Mouse (Mus musculus) forebrain, embryonic 14.5 days (tissue): ENCODE data around the gene Dmpk. TPM values are rescaled to one million over a fixed set of nuclear protein-coding genes. Genes with fewer than 3 reads are reported as not detected.

Experiments used
- ATAC-seq: fragments of 200-750 bp; cut with Nextera tagmentation; 2 replicates; pipeline ENCODE4 v1.8.0; 2017; ENCODE audit warnings: mild to moderate bottlenecking, moderate library complexity
- DNase-seq: peaks from one replicate; pipeline ENCODE4 v3.0.0-alpha.2; 2015; ENCODE audit warnings: low spot score
- H3K27ac ChIP-seq: fragments of 300-500 bp; sonication (generic); 2 replicates; pipeline ENCODE4 v1.5.1; 2014; ENCODE audit warnings: low read depth, mild to moderate bottlenecking, control low read depth, low read length, moderate library complexity
- H3K27me3 ChIP-seq: fragments of 300-500 bp; sonication (generic); replicated peaks from 2 replicates; pipeline ENCODE4 v1.6.1; 2014; ENCODE audit warnings: low read length, control low read depth, mixed read lengths; ENCODE audit not compliant: control insufficient read depth, insufficient read depth
- H3K36me3 ChIP-seq: fragments of 300-500 bp; sonication (generic); 2 replicates; pipeline ENCODE4 v1.6.1; 2014; ENCODE audit warnings: low read length, control low read depth; ENCODE audit not compliant: control insufficient read depth, insufficient read depth
- H3K4me1 ChIP-seq: fragments of 300-500 bp; sonication (generic); 2 replicates; pipeline ENCODE4 v1.6.1; 2014; ENCODE audit warnings: antibody characterized with exemption, low read length, control low read depth; ENCODE audit not compliant: control insufficient read depth, insufficient read depth
- H3K4me2 ChIP-seq: fragments of 300-500 bp; sonication (generic); 2 replicates; pipeline ENCODE4 v1.6.1; 2014; ENCODE audit warnings: mild to moderate bottlenecking, control low read depth, low read length
- H3K4me3 ChIP-seq: fragments of 300-500 bp; sonication (generic); 2 replicates; pipeline ENCODE4 v1.5.1; 2014; ENCODE audit warnings: low read depth, low read length, control low read depth
- H3K9ac ChIP-seq: fragments of 300-500 bp; sonication (generic); 2 replicates; pipeline ENCODE4 v1.6.1; 2014; ENCODE audit warnings: mild to moderate bottlenecking, low read length, control low read depth, moderate library complexity
- H3K9me3 ChIP-seq: fragments of 300-500 bp; sonication (generic); replicated peaks from 2 replicates; pipeline ENCODE4 v1.6.1; 2016; ENCODE audit warnings: low read length, control low read depth, mixed read lengths; ENCODE audit not compliant: control insufficient read depth
- WGBS: fragments of 180-500 bp; shearing (Covaris S2); extraction: QIAGEN DNeasy Blood & Tissue Kit; methylation state at CpG from one replicate; pipeline ENCODE4 v1.1.7; 2014; 5-methylcytosine and 5-hydroxymethylcytosine counted together
- polyA plus RNA-seq: library from polyadenylated mRNA; unstranded; fragments of >200 nt; fragmentation: Nextera tagmentation; extraction: Ambion mirVana; gene quantifications from 2 replicates; pipeline ENCODE4 v1.2.1, GENCODE M21; 2014

The Dmpk gene
- polyA plus RNA-seq, 1 experiment from 2014 or later = 4.4 TPM

- Histone ChIP-seq H3K4me2 (peak within 1 kb of the TSS; percentile 47), H3K27ac (peak within 1 kb of the TSS; percentile 14; the same call in 1 of the 2 replicates), H3K9ac (peak within 1 kb of the TSS; percentile 37), H3K27me3 (no peaks in the 10 kb centered on the region), H3K4me3 (peak within 1 kb of the TSS; percentile 11; the same call in 1 of the 2 replicates), H3K4me1 (no peaks in the 10 kb centered on the region), H3K36me3 (peaks cover 31% of the 10 kb centered on the region), H3K9me3 (no peaks in the 10 kb centered on the region)
- 27% methylated on average over 33 of the region's 33 CpGs for WGBS
- peak; percentile 72 for DNase-seq
- peak; percentile 74 for ATAC-seq
These were observed 29.4 kb upstream of the Dmpk start, which contains the start of gene Rsph6a for GRCm38 (mm10) chr7:19054047-19054776. Rsph6a (plus strand) TSS chr7:19054690.

GRCm38 (mm10) chr7:19054777-19055076 lies 28.9 kb upstream of the Dmpk start:
- 74% methylated on average over 9 of the region's 9 CpGs for WGBS
- no peaks in the 10 kb centered on the region for H3K4me1 ChIP-seq
- no peak overlapping the region for H3K27ac ChIP-seq
- H3K27me3 ChIP-seq = no peaks in the 10 kb centered on the region
- ATAC-seq (peak; percentile 43), DNase-seq (no peak)
- peaks cover 26% of the 10 kb centered on the region for H3K36me3 ChIP-seq
- peak overlapping the region; percentile 47 for H3K4me2 ChIP-seq
- H3K4me3 ChIP-seq = 0 out of 2 replicates have a peak overlapping the region, but pooled peaks have one; percentile 11
- no peaks in the 10 kb centered on the region for H3K9me3 ChIP-seq
- H3K9ac ChIP-seq = peak overlapping the region; percentile 37; the same call in 1 of the 2 replicates

GRCm38 (mm10) chr7:19055108-19055507 lies 28.5 kb upstream of the Dmpk start:
- WGBS = 87% methylated on average over 8 of the region's 8 CpGs
- Histone ChIP-seq H3K9ac (no peak overlapping the region), H3K4me1 (no peaks in the 10 kb centered on the region), H3K9me3 (no peaks in the 10 kb centered on the region), H3K27me3 (no peaks in the 10 kb centered on the region), H3K4me3 (no peak overlapping the region), H3K27ac (no peak overlapping the region), H3K36me3 (peaks cover 22% of the 10 kb centered on the region), H3K4me2 (no peak overlapping the region)
- DNase-seq (no peak), ATAC-seq (no peak)

GRCm38 (mm10) chr7:19057405-19057804 lies 26.2 kb upstream of the Dmpk start:
- no peak overlapping the region for H3K4me2 ChIP-seq
- DNase-seq (no peak), ATAC-seq (no peak)
- peaks cover 1% of the 10 kb centered on the region; the same call in 1 of the 2 replicates for H3K36me3 ChIP-seq
- no peaks in the 10 kb centered on the region for H3K27me3 ChIP-seq
- H3K4me1 ChIP-seq = no peaks in the 10 kb centered on the region
- H3K27ac ChIP-seq = no peak overlapping the region
- H3K9me3 ChIP-seq = no peaks in the 10 kb centered on the region
- H3K9ac ChIP-seq = no peak overlapping the region
- 90% methylated on average over 10 of the region's 10 CpGs for WGBS
- H3K4me3 ChIP-seq = no peak overlapping the region

- no peak overlapping the region for H3K4me3 ChIP-seq
- 65% methylated on average over 13 of the region's 13 CpGs for WGBS
- ATAC-seq (no peak), DNase-seq (no peak)
- H3K27ac ChIP-seq = no peak overlapping the region
- no peaks in the 10 kb centered on the region for H3K9me3 ChIP-seq
- no peaks in the 10 kb centered on the region for H3K4me1 ChIP-seq
- H3K36me3 ChIP-seq = no peaks in the 10 kb centered on the region
- H3K9ac ChIP-seq = no peak overlapping the region
- no peak overlapping the region for H3K4me2 ChIP-seq
- peaks cover 13% of the 10 kb centered on the region for H3K27me3 ChIP-seq
These were observed 17.8 kb upstream of the Dmpk start for GRCm38 (mm10) chr7:19065896-19066295.

GRCm38 (mm10) chr7:19067063-19067462 lies 16.6 kb upstream of the Dmpk start:
- Histone ChIP-seq H3K4me2 (no peak overlapping the region), H3K36me3 (no peaks in the 10 kb centered on the region), H3K4me3 (no peak overlapping the region), H3K27ac (no peak overlapping the region), H3K4me1 (no peaks in the 10 kb centered on the region), H3K9ac (no peak overlapping the region), H3K9me3 (no peaks in the 10 kb centered on the region), H3K27me3 (peaks cover 13% of the 10 kb centered on the region)
- 53% methylated on average over 14 of the region's 14 CpGs for WGBS
- ATAC-seq (no peak), DNase-seq (no peak)

- ATAC-seq (no peak), DNase-seq (no peak)
- WGBS = 71% methylated on average over 14 of the region's 14 CpGs
- Histone ChIP-seq H3K9ac (no peak overlapping the region), H3K4me1 (no peaks in the 10 kb centered on the region), H3K27ac (no peak overlapping the region), H3K4me2 (no peak overlapping the region), H3K9me3 (no peaks in the 10 kb centered on the region), H3K4me3 (no peak overlapping the region), H3K36me3 (no peaks in the 10 kb centered on the region), H3K27me3 (peaks cover 13% of the 10 kb centered on the region)
These were observed 15.7 kb upstream of the Dmpk start for GRCm38 (mm10) chr7:19067935-19068334.

- no peak overlapping the region for H3K27ac ChIP-seq
- peaks cover 13% of the 10 kb centered on the region for H3K27me3 ChIP-seq
- DNase-seq = peak; percentile 80
- H3K4me1 ChIP-seq = no peaks in the 10 kb centered on the region
- no peak overlapping the region for H3K9ac ChIP-seq
- H3K4me3 ChIP-seq = no peak overlapping the region
- H3K4me2 ChIP-seq = no peak overlapping the region
- H3K9me3 ChIP-seq = no peaks in the 10 kb centered on the region
- no peaks in the 10 kb centered on the region for H3K36me3 ChIP-seq
- ATAC-seq = no peak
- 7% methylated on average over 2 of the region's 2 CpGs for WGBS
These were observed 14.9 kb upstream of the Dmpk start for GRCm38 (mm10) chr7:19068707-19069106.

- no peak for DNase-seq
These were observed 14.1 kb upstream of the Dmpk start for GRCm38 (mm10) chr7:19069500-19069899.

More at GRCm38 (mm10) chr7:19069500-19069899, 14.1 kb upstream of the Dmpk start:
- no peak overlapping the region for H3K4me3 ChIP-seq
- no peaks in the 10 kb centered on the region for H3K4me1 ChIP-seq
- H3K36me3 ChIP-seq = no peaks in the 10 kb centered on the region
- ATAC-seq = no peak
- H3K9ac ChIP-seq = no peak overlapping the region
- 50% methylated on average over 3 of the region's 3 CpGs for WGBS
- no peak overlapping the region for H3K4me2 ChIP-seq
- no peak overlapping the region for H3K27ac ChIP-seq
- no peaks in the 10 kb centered on the region for H3K9me3 ChIP-seq
- H3K27me3 ChIP-seq = peaks cover 13% of the 10 kb centered on the region
